In genomic region chr14:79912610-79913009, GRCm38 (mm10) we compare ENCODE assay signal across 10 mouse cellular contexts.
DNase-seq lines count a peak whose midpoint lies in the region; ATAC-seq and TF ChIP-seq lines count a peak whose summit lies in the region.
"Had no signal": no experiment of that assay in that cellular context is flagged by ENCODE, and none has a peak within 500 bp of the region (broad histone marks: within the 10 kb centered on the region; RNA-seq: fewer than 3 reads in every experiment).

No protein-coding gene starts in this region.

- ATAC-seq in kidney, embryonic 16.5 days (ENCODE audit: low FRiP score, low TSS enrichment): no peak
- no peak for ATAC-seq in heart, postnatal 0 days (ENCODE audit: insufficient read depth, low read depth)
- no peak for ATAC-seq in activated CD4-positive, CD25-positive, alpha-beta regulatory T cell, adult 4 months

- peaks cover 4% of the 10 kb centered on the region; the same call in 1 of the 2 replicates for H3K4me1 ChIP-seq in kidney, embryonic 16.5 days (ENCODE audit: insufficient read depth, low read length)
- H3K4me1 ChIP-seq in heart, postnatal 0 days (ENCODE audit: control insufficient read depth, insufficient read depth): no peaks in the 10 kb centered on the region
- H3K4me1 ChIP-seq: limb, embryonic 15.5 days; stomach, embryonic 15.5 days had no signal

- no peak overlapping the region for H3K9ac ChIP-seq in kidney, embryonic 16.5 days (replicated peaks; ENCODE audit: low read length)
- H3K9ac ChIP-seq in heart, postnatal 0 days (replicated peaks; ENCODE audit: low read depth, low read length): no peak overlapping the region
- H3K9ac ChIP-seq: limb, embryonic 15.5 days; stomach, embryonic 15.5 days had no signal

- H3K4me3 ChIP-seq in kidney, embryonic 16.5 days (ENCODE audit: low read length): no peak overlapping the region
- H3K4me3 ChIP-seq in heart, postnatal 0 days (ENCODE audit: low read depth, low read length): no peak overlapping the region
- H3K4me3 ChIP-seq: limb, embryonic 15.5 days; stomach, embryonic 15.5 days had no signal

- no peak overlapping the region for H3K27ac ChIP-seq in kidney, embryonic 16.5 days (ENCODE audit: low read length)
- no peak overlapping the region for H3K27ac ChIP-seq in heart, postnatal 0 days (ENCODE audit: low read depth)
- H3K27ac ChIP-seq: limb, embryonic 15.5 days; stomach, embryonic 15.5 days had no signal

- intact Hi-C loops in left cerebral cortex, postnatal 14 days (cut with DNase I): no loop called here

- peak; percentile 60 for TF ChIP-seq CTCF in heart, postnatal 0 days (IDR thresholded peaks at IDR 0.05; ENCODE audit: low read depth)

- H3K9me3 ChIP-seq in kidney, embryonic 16.5 days (ENCODE audit: low read length): no peaks in the 10 kb centered on the region
- H3K9me3 ChIP-seq in heart, postnatal 0 days (replicated peaks; ENCODE audit: control insufficient read depth, low read length): no peaks in the 10 kb centered on the region
- H3K9me3 ChIP-seq: limb, embryonic 15.5 days; stomach, embryonic 15.5 days had no signal

- no peak overlapping the region for H3K4me2 ChIP-seq in kidney, embryonic 16.5 days (replicated peaks; ENCODE audit: low read depth, low read length)
- no peak overlapping the region for H3K4me2 ChIP-seq in heart, postnatal 0 days (ENCODE audit: low read depth, low read length)
- H3K4me2 ChIP-seq: limb, embryonic 15.5 days; stomach, embryonic 15.5 days had no signal

- 34% methylated on average over 4 of the region's 4 CpGs for WGBS in kidney, embryonic 16.5 days
- 30% methylated on average over 4 of the region's 4 CpGs for WGBS in heart, postnatal 0 days

- no peaks in the 10 kb centered on the region for H3K27me3 ChIP-seq in kidney, embryonic 16.5 days (ENCODE audit: insufficient read depth, low read length)
- H3K27me3 ChIP-seq in heart, postnatal 0 days (ENCODE audit: control insufficient read depth, insufficient read depth, low read length): no peaks in the 10 kb centered on the region
- H3K27me3 ChIP-seq: limb, embryonic 15.5 days; stomach, embryonic 15.5 days had no signal

- no peak for TF ChIP-seq EP300 in heart, postnatal 0 days (IDR thresholded peaks at IDR 0.05; ENCODE audit: low read depth)

- peak; percentile 31 for DNase-seq in kidney, adult 11 months
- DNase-seq in MN1 (ENCODE audit: low spot score): peak; percentile 8
- DNase-seq in cerebellum, adult 8-10 months: peak; percentile 17
- DNase-seq in heart, postnatal 0 days (ENCODE audit: low spot score): no peak
- peak; percentile 60 to 77 for DNase-seq in left cerebral cortex, postnatal 14 days (ENCODE audit: low spot score in 2 of 2)
- peak; percentile 42 for DNase-seq in retina, postnatal 7 days (ENCODE audit: low read depth, low spot score)

- no peaks in the 10 kb centered on the region for H3K36me3 ChIP-seq in kidney, embryonic 16.5 days (ENCODE audit: insufficient read depth, low read length)
- no peaks in the 10 kb centered on the region for H3K36me3 ChIP-seq in heart, postnatal 0 days (replicated peaks; ENCODE audit: control insufficient read depth, insufficient read depth, low read length)
- H3K36me3 ChIP-seq: limb, embryonic 15.5 days; stomach, embryonic 15.5 days had no signal
